Mouse (Mus musculus): Measurements from ENCODE around the gene Tmem119. TPM values are rescaled to one million over a fixed set of nuclear protein-coding genes. Genes with fewer than 3 reads are reported as not detected.

The Tmem119 gene
- total and polyA plus RNA-seq, 2 experiments from 2014 or later = 12.4 to 28.4 TPM

DNA sequence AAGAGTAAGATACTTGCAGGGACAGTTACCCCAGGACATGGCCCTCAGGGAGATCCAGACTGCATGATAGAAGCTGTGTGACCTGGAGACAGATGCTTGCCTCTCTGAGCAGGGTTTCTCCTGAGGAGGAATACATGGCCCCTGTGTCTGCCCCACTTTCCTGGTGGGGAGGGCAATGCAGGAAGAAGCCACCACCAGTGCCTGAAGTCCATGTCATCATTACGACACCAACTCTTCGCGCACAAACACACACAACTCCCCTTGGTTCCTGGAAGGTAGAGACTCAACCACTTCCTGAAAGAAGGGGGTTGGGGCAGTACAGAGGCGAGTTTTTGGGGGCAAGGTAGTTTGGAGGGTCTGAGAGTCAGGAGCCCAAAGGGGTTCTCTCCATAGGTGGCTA, 23.9 kb upstream of the Tmem119 start:
- DNase-seq (ENCODE audit: low spot score) (no peak), ATAC-seq (ENCODE audit: insufficient read depth, low read depth) (no peak)
- no peaks in the 10 kb centered on the region for H3K27me3 ChIP-seq (ENCODE audit: control insufficient read depth, insufficient read depth, low read length)
- H3K4me1 ChIP-seq (ENCODE audit: control insufficient read depth, insufficient read depth) = no peaks in the 10 kb centered on the region
- H3K4me3 ChIP-seq (ENCODE audit: low read depth, low read length) = no peak overlapping the region
- WGBS = 80% methylated on average over 4 of the region's 4 CpGs
- H3K4me2 ChIP-seq (ENCODE audit: low read depth, low read length) = no peak overlapping the region
- H3K9ac ChIP-seq (replicated peaks; ENCODE audit: low read depth, low read length) = no peak overlapping the region
- H3K27ac ChIP-seq (ENCODE audit: low read depth) = no peak overlapping the region
- no peaks in the 10 kb centered on the region for H3K36me3 ChIP-seq (replicated peaks; ENCODE audit: control insufficient read depth, insufficient read depth, low read length)
- no peaks in the 10 kb centered on the region for H3K9me3 ChIP-seq (replicated peaks; ENCODE audit: control insufficient read depth, low read length)
- no peak for TF ChIP-seq CTCF (IDR thresholded peaks at IDR 0.05; ENCODE audit: low read depth)
- no peak for TF ChIP-seq EP300 (IDR thresholded peaks at IDR 0.05; ENCODE audit: low read depth)

DNA sequence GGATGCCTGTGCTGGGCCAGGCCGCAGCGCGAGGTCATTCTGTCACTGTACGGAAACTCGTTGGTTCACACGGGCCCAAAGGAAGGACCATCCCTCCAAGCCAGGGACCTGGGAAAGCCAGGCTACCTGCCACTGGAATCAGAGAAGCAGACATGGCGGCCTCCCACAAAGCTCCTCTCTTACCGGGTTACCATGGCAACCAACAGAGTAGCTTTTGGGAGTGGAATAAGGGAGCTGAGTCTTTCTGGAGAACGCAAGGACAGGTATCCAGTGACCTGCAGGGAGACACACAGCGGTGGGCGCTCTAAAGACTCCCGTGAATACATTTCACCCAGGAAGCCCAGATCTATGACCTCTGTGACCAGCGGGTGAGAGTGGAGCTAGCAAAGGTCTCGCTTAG, 18.3 kb upstream of the Tmem119 start:
- H3K27ac ChIP-seq (ENCODE audit: low read depth) = no peak overlapping the region
- H3K4me2 ChIP-seq (ENCODE audit: low read depth, low read length) = no peak overlapping the region
- H3K4me1 ChIP-seq (ENCODE audit: control insufficient read depth, insufficient read depth) = no peaks in the 10 kb centered on the region
- WGBS = 59% methylated on average over 14 of the region's 14 CpGs
- H3K27me3 ChIP-seq (ENCODE audit: control insufficient read depth, insufficient read depth, low read length) = 0 out of 2 replicates have a peak, but pooled peaks cover 3% of the 10 kb centered on the region
- no peaks in the 10 kb centered on the region for H3K36me3 ChIP-seq (replicated peaks; ENCODE audit: control insufficient read depth, insufficient read depth, low read length)
- no peak for DNase-seq (ENCODE audit: low spot score)
- H3K4me3 ChIP-seq (ENCODE audit: low read depth, low read length) = no peak overlapping the region
- no peak for ATAC-seq (ENCODE audit: insufficient read depth, low read depth)
- TF ChIP-seq EP300 (IDR thresholded peaks at IDR 0.05; ENCODE audit: low read depth) = no peak
- no peak for TF ChIP-seq CTCF (IDR thresholded peaks at IDR 0.05; ENCODE audit: low read depth)
- no peak overlapping the region for H3K9ac ChIP-seq (replicated peaks; ENCODE audit: low read depth, low read length)
- H3K9me3 ChIP-seq (replicated peaks; ENCODE audit: control insufficient read depth, low read length) = no peaks in the 10 kb centered on the region

DNA sequence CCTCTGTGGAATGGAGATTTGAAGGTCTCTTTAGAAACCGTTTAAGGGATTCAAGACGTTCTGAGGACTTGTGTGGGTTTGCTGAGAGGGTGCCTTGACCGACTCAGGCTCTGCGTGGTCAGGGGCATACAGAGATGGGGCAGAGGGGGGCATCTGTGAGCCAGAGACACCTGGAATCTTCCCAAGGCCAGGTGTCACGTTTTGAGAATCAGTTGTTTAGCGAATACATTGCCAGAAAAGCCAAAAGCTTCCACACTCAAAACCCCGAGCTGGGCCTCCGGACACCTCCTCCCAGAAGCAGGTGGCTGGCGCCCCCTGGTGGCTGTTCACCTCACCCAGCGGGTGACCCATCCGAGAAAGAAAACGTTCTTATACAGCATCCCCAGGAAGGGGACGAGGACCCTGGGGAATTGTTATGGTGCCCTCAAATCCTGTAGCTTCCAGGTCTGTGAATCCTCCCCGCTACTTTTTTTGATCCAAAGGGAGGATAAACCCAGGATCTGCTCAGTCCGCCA, 15.4 kb upstream of the Tmem119 start:
- H3K27me3 ChIP-seq (ENCODE audit: control insufficient read depth, insufficient read depth, low read length) = 0 out of 2 replicates have a peak, but pooled peaks cover 3% of the 10 kb centered on the region
- no peaks in the 10 kb centered on the region for H3K36me3 ChIP-seq (replicated peaks; ENCODE audit: control insufficient read depth, insufficient read depth, low read length)
- no peak overlapping the region for H3K27ac ChIP-seq (ENCODE audit: low read depth)
- no peak overlapping the region for H3K4me3 ChIP-seq (ENCODE audit: low read depth, low read length)
- no peak overlapping the region for H3K4me2 ChIP-seq (ENCODE audit: low read depth, low read length)
- no peaks in the 10 kb centered on the region for H3K4me1 ChIP-seq (ENCODE audit: control insufficient read depth, insufficient read depth)
- TF ChIP-seq EP300 (IDR thresholded peaks at IDR 0.05; ENCODE audit: low read depth) = no peak
- peak; percentile 77 for TF ChIP-seq CTCF (IDR thresholded peaks at IDR 0.05; ENCODE audit: low read depth)
- ATAC-seq (ENCODE audit: insufficient read depth, low read depth) (no peak), DNase-seq (ENCODE audit: low spot score) (peak; percentile 62)
- WGBS = 14% methylated on average over 15 of the region's 15 CpGs
- 0 out of 2 replicates have a peak, but pooled peaks cover 3% of the 10 kb centered on the region for H3K9me3 ChIP-seq (replicated peaks; ENCODE audit: control insufficient read depth, low read length)
- H3K9ac ChIP-seq (replicated peaks; ENCODE audit: low read depth, low read length) = no peak overlapping the region

DNA sequence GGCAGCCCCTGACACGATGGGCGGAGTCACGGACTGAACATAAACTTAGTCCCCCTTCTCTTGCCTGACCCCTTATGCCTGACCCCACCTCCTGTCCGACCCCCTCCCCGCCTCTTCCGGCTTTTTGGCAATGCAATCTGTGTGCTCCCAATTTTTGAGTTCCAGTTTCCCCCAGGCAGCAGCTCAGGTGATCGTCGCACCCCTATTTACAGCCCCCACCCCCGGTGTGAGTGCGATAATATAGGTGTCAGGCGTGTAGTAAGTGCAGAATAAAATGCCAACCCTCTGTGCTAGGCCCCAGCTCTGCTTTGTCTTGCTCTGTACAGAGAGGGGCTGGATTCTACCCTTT, 14.7 kb upstream of the Tmem119 start:
- Histone ChIP-seq H3K9me3 (replicated peaks; ENCODE audit: control insufficient read depth, low read length) (0 out of 2 replicates have a peak, but pooled peaks cover 3% of the 10 kb centered on the region), H3K4me3 (ENCODE audit: low read depth, low read length) (no peak overlapping the region), H3K36me3 (replicated peaks; ENCODE audit: control insufficient read depth, insufficient read depth, low read length) (no peaks in the 10 kb centered on the region), H3K27me3 (ENCODE audit: control insufficient read depth, insufficient read depth, low read length) (0 out of 2 replicates have a peak, but pooled peaks cover 3% of the 10 kb centered on the region), H3K9ac (replicated peaks; ENCODE audit: low read depth, low read length) (no peak overlapping the region), H3K4me2 (ENCODE audit: low read depth, low read length) (no peak overlapping the region), H3K27ac (ENCODE audit: low read depth) (no peak overlapping the region), H3K4me1 (ENCODE audit: control insufficient read depth, insufficient read depth) (no peaks in the 10 kb centered on the region)
- ATAC-seq (ENCODE audit: insufficient read depth, low read depth) (no peak), DNase-seq (ENCODE audit: low spot score) (no peak)
- 50% methylated on average over 11 of the region's 11 CpGs for WGBS
- TF ChIP-seq EP300 (IDR thresholded peaks at IDR 0.05; ENCODE audit: low read depth) (no peak), CTCF (IDR thresholded peaks at IDR 0.05; ENCODE audit: low read depth) (no peak)

DNA sequence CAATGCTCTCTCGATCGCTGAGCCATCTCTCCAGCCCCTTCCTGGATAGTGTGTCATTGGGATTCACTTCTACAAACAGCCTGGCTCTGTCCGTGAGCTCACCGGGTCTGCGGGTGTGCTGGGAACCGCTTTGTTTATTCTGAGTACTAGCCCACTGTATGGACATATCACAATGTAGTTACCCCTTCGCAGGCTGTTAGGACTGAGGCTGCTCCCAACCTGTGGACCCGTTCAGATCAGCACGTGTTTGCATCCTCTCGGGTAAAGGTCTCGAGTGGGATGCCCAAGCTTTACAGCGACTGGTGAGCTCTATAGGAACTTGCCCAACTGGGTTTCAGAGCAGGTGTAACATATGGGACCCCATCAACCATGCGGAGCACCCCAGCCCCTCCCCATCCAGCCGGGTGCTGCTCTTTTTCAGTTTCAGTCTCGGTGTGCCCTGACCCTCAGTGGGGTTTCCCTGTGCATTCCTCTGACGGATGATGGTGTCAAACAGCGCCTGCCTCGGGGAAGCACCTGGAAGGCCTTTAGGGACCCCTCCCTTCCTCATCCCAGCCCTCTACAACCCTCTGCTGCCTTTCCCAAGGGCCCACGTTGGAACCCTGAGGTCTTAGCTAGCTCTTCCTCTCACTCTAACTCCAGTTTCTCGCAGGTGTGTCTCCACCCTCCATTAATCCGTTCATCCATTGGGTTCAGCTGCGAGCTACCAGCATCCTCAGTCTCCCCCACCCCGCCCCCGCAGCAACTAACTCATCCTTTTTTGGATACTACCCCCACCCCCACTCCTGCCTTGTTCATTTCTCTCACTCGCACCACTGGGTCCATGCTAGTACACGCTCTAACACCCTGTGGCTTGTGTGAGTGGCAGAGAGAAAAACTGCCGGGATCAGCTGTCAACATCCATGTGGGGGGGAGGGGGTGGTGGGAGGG, 14.1 kb upstream of the Tmem119 start:
- no peak overlapping the region for H3K4me3 ChIP-seq (ENCODE audit: low read depth, low read length)
- DNase-seq (ENCODE audit: low spot score) (no peak), ATAC-seq (ENCODE audit: insufficient read depth, low read depth) (no peak)
- no peak overlapping the region for H3K9ac ChIP-seq (replicated peaks; ENCODE audit: low read depth, low read length)
- 0 out of 2 replicates have a peak, but pooled peaks cover 3% of the 10 kb centered on the region for H3K9me3 ChIP-seq (replicated peaks; ENCODE audit: control insufficient read depth, low read length)
- H3K36me3 ChIP-seq (replicated peaks; ENCODE audit: control insufficient read depth, insufficient read depth, low read length) = no peaks in the 10 kb centered on the region
- H3K4me1 ChIP-seq (ENCODE audit: control insufficient read depth, insufficient read depth) = no peaks in the 10 kb centered on the region
- no peak overlapping the region for H3K4me2 ChIP-seq (ENCODE audit: low read depth, low read length)
- WGBS = 33% methylated on average over 27 of the region's 27 CpGs
- 0 out of 2 replicates have a peak, but pooled peaks cover 3% of the 10 kb centered on the region for H3K27me3 ChIP-seq (ENCODE audit: control insufficient read depth, insufficient read depth, low read length)
- TF ChIP-seq EP300 (IDR thresholded peaks at IDR 0.05; ENCODE audit: low read depth) = no peak
- TF ChIP-seq CTCF (IDR thresholded peaks at IDR 0.05; ENCODE audit: low read depth) = no peak
- H3K27ac ChIP-seq (ENCODE audit: low read depth) = no peak overlapping the region
